Mouse (Mus musculus) neural tube, embryonic 11.5 days (tissue): ENCODE results near the gene Mfsd14a. TPM values are rescaled to one million over a fixed set of nuclear protein-coding genes. Genes with fewer than 3 reads are reported as not detected.

Experiments
- ATAC-seq: fragments of 200-750 bp; cut with Nextera tagmentation; 2 replicates; pipeline ENCODE4 v1.8.0; 2017; ENCODE audit warnings: moderate number of reproducible peaks, mild to moderate bottlenecking, moderate TSS enrichment, moderate library complexity; ENCODE audit not compliant: insufficient read depth, low FRiP score, low TSS enrichment
- DNase-seq: peaks from one replicate; pipeline ENCODE4 v3.0.0-alpha.2; 2015; ENCODE audit warnings: low spot score
- H3K27ac ChIP-seq: fragments of 300-500 bp; sonication (generic); 2 replicates; pipeline ENCODE4 v1.5.1; 2014; ENCODE audit warnings: low read depth, mild to moderate bottlenecking, low read length
- H3K27me3 ChIP-seq: fragments of 300-500 bp; sonication (generic); 2 replicates; pipeline ENCODE4 v1.6.1; 2014; ENCODE audit warnings: mild to moderate bottlenecking, low read length, mixed read lengths; ENCODE audit not compliant: control insufficient read depth, insufficient read depth
- H3K36me3 ChIP-seq: fragments of 300-500 bp; sonication (generic); 2 replicates; pipeline ENCODE4 v1.6.1; 2014; ENCODE audit warnings: mild to moderate bottlenecking, low read length, moderate library complexity, mixed read lengths; ENCODE audit not compliant: control insufficient read depth, insufficient read depth
- H3K4me1 ChIP-seq: fragments of 300-500 bp; sonication (generic); 2 replicates; pipeline ENCODE4 v1.6.1; 2014; ENCODE audit warnings: low read length, mixed read lengths; ENCODE audit not compliant: control insufficient read depth, insufficient read depth
- H3K4me2 ChIP-seq: fragments of 300-500 bp; sonication (generic); 2 replicates; pipeline ENCODE4 v1.6.1; 2014; ENCODE audit warnings: low read depth, mild to moderate bottlenecking, moderate library complexity
- H3K4me3 ChIP-seq: fragments of 300-500 bp; sonication (generic); 2 replicates; pipeline ENCODE4 v1.5.1; 2014; ENCODE audit warnings: low read depth, low read length
- H3K9ac ChIP-seq: fragments of 300-500 bp; sonication (generic); 2 replicates; pipeline ENCODE4 v1.6.1; 2014; ENCODE audit warnings: mild to moderate bottlenecking, low read length
- H3K9me3 ChIP-seq: fragments of 300-500 bp; sonication (generic); 2 replicates; pipeline ENCODE4 v1.6.1; 2016; ENCODE audit warnings: low read length; ENCODE audit not compliant: control insufficient read depth
- WGBS: fragments of 180-500 bp; shearing (Covaris S2); extraction: QIAGEN DNeasy Blood & Tissue Kit; methylation state at CpG from one replicate; pipeline ENCODE4 v1.1.7; 2014; 5-methylcytosine and 5-hydroxymethylcytosine counted together
- polyA plus RNA-seq: library from polyadenylated mRNA; unstranded; fragments of >200 nt; fragmentation: Nextera tagmentation; extraction: Ambion mirVana; gene quantifications from 2 replicates; pipeline ENCODE4 v1.2.1, GENCODE M21; 2014

The Mfsd14a gene
- polyA plus RNA-seq, 1 experiment from 2014 or later = 81.1 TPM

GRCm38 (mm10) chr3:116642373-116642772, 20.1 kb downstream of the Mfsd14a start:
- ATAC-seq (no peak), DNase-seq (no peak)
- H3K27me3 ChIP-seq = no peaks in the 10 kb centered on the region
- no peaks in the 10 kb centered on the region for H3K4me1 ChIP-seq
- H3K36me3 ChIP-seq = peaks cover 17% of the 10 kb centered on the region
- no peak overlapping the region for H3K9ac ChIP-seq
- no peak overlapping the region for H3K27ac ChIP-seq
- 95% methylated on average over 2 of the region's 2 CpGs for WGBS
- H3K4me2 ChIP-seq = no peak overlapping the region
- H3K9me3 ChIP-seq = no peaks in the 10 kb centered on the region
- H3K4me3 ChIP-seq = no peak overlapping the region

- no peaks in the 10 kb centered on the region for H3K4me1 ChIP-seq
- H3K4me3 ChIP-seq = no peak overlapping the region
- 94% methylated on average over 6 of the region's 6 CpGs for WGBS
- H3K9me3 ChIP-seq = no peaks in the 10 kb centered on the region
- H3K27me3 ChIP-seq = no peaks in the 10 kb centered on the region
- H3K4me2 ChIP-seq = no peak overlapping the region
- no peak overlapping the region for H3K9ac ChIP-seq
- ATAC-seq (no peak), DNase-seq (no peak)
- H3K36me3 ChIP-seq = peaks cover 17% of the 10 kb centered on the region
- H3K27ac ChIP-seq = no peak overlapping the region
Measured at GRCm38 (mm10) chr3:116641811-116642371, 20.6 kb downstream of the Mfsd14a start.

GRCm38 (mm10) chr3:116640024-116640423, 22.5 kb downstream of the Mfsd14a start:
- Histone ChIP-seq H3K4me3 (no peak overlapping the region), H3K27ac (no peak overlapping the region), H3K4me1 (no peaks in the 10 kb centered on the region), H3K36me3 (peaks cover 17% of the 10 kb centered on the region), H3K9me3 (no peaks in the 10 kb centered on the region), H3K27me3 (no peaks in the 10 kb centered on the region), H3K9ac (no peak overlapping the region), H3K4me2 (no peak overlapping the region)
- 86% methylated on average over 1 of the region's 1 CpGs for WGBS
- DNase-seq = no peak
- no peak for ATAC-seq

- H3K27me3 ChIP-seq = no peaks in the 10 kb centered on the region
- H3K4me3 ChIP-seq = no peak overlapping the region
- H3K4me1 ChIP-seq = no peaks in the 10 kb centered on the region
- H3K36me3 ChIP-seq = peaks cover 21% of the 10 kb centered on the region
- no peaks in the 10 kb centered on the region for H3K9me3 ChIP-seq
- H3K27ac ChIP-seq = no peak overlapping the region
- H3K9ac ChIP-seq = no peak overlapping the region
- WGBS = 93% methylated on average over 7 of the region's 7 CpGs
- ATAC-seq = no peak
- no peak overlapping the region for H3K4me2 ChIP-seq
- no peak for DNase-seq
Measured at GRCm38 (mm10) chr3:116638572-116638971, 23.9 kb downstream of the Mfsd14a start.

- 88% methylated on average over 9 of the region's 9 CpGs for WGBS
- no peak for ATAC-seq
- H3K4me1 ChIP-seq = no peaks in the 10 kb centered on the region
Measured at GRCm38 (mm10) chr3:116637693-116638476, 24.6 kb downstream of the Mfsd14a start.

GRCm38 (mm10) chr3:116635799-116636198, 26.7 kb downstream of the Mfsd14a start:
- Histone ChIP-seq H3K27ac (no peak overlapping the region), H3K9ac (no peak overlapping the region), H3K4me2 (no peak overlapping the region), H3K9me3 (no peaks in the 10 kb centered on the region), H3K36me3 (peaks cover 17% of the 10 kb centered on the region), H3K27me3 (no peaks in the 10 kb centered on the region), H3K4me3 (no peak overlapping the region), H3K4me1 (no peaks in the 10 kb centered on the region)
- no peak for DNase-seq
- WGBS = 75% methylated on average over 5 of the region's 5 CpGs
- no peak for ATAC-seq

More at GRCm38 (mm10) chr3:116637693-116638476, 24.6 kb downstream of the Mfsd14a start:
- H3K9ac ChIP-seq = no peak overlapping the region
- no peak overlapping the region for H3K27ac ChIP-seq
- H3K27me3 ChIP-seq = no peaks in the 10 kb centered on the region
- H3K9me3 ChIP-seq = no peaks in the 10 kb centered on the region
- peaks cover 21% of the 10 kb centered on the region for H3K36me3 ChIP-seq
- no peak overlapping the region for H3K4me3 ChIP-seq
- DNase-seq = no peak
- no peak overlapping the region for H3K4me2 ChIP-seq

GRCm38 (mm10) chr3:116634853-116635252, 27.6 kb downstream of the Mfsd14a start:
- H3K4me1 ChIP-seq = no peaks in the 10 kb centered on the region
- 95% methylated on average over 8 of the region's 8 CpGs for WGBS
- H3K36me3 ChIP-seq = peaks cover 10% of the 10 kb centered on the region
- DNase-seq (no peak), ATAC-seq (no peak)
- H3K4me2 ChIP-seq = no peak overlapping the region
- H3K9me3 ChIP-seq = no peaks in the 10 kb centered on the region
- H3K27ac ChIP-seq = no peak overlapping the region
- H3K27me3 ChIP-seq = no peaks in the 10 kb centered on the region
- H3K9ac ChIP-seq = no peak overlapping the region
- H3K4me3 ChIP-seq = no peak overlapping the region

GRCm38 (mm10) chr3:116634091-116634490, 28.4 kb downstream of the Mfsd14a start:
- Histone ChIP-seq H3K9me3 (no peaks in the 10 kb centered on the region), H3K36me3 (peaks cover 10% of the 10 kb centered on the region), H3K27ac (no peak overlapping the region), H3K4me3 (no peak overlapping the region), H3K27me3 (no peaks in the 10 kb centered on the region), H3K4me1 (no peaks in the 10 kb centered on the region), H3K4me2 (no peak overlapping the region), H3K9ac (no peak overlapping the region)
- no peak for DNase-seq
- ATAC-seq = no peak
- 83% methylated on average over 3 of the region's 3 CpGs for WGBS

GRCm38 (mm10) chr3:116632971-116633370, 29.5 kb downstream of the Mfsd14a start:
- Histone ChIP-seq H3K36me3 (peaks cover 6% of the 10 kb centered on the region), H3K27ac (no peak overlapping the region), H3K4me2 (no peak overlapping the region), H3K4me3 (no peak overlapping the region), H3K4me1 (no peaks in the 10 kb centered on the region), H3K9me3 (no peaks in the 10 kb centered on the region), H3K27me3 (no peaks in the 10 kb centered on the region), H3K9ac (no peak overlapping the region)
- 94% methylated on average over 3 of the region's 3 CpGs for WGBS
- no peak for ATAC-seq
- DNase-seq = no peak
